Mouse (Mus musculus): ENCODE measurements at regions not wholly inside any gene's neighbourhood (a gene's known extent, or its start where the extent isn't known, plus 50 kb on each side); places are given as distances from the start of the nearest gene placed in this dataset.

DNA sequence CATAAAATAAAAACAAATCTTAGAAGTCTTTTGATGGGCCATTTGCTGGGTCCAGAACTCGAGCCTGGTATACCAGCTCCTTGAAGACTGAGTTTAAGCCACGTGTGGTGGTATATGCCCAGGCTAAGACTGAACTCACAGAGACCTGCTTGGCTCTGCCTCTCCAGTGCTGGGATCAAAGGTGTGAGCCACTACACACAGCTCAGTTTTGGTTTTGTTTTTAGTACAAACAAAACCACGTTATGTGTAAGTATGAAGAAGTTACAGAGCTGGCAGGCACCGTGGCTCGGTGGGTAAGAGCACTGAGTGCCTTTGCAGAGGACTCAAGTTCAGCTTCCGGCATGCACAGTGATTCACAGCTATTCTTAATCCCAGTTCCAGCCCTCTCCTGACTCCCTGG lies 75.6 kb downstream of the Wdr5 start:
- DNase-seq (ENCODE audit: low spot score in 2 of 2), result no peak
- intact Hi-C loops (cut with DNase I), result no loop called here

DNA sequence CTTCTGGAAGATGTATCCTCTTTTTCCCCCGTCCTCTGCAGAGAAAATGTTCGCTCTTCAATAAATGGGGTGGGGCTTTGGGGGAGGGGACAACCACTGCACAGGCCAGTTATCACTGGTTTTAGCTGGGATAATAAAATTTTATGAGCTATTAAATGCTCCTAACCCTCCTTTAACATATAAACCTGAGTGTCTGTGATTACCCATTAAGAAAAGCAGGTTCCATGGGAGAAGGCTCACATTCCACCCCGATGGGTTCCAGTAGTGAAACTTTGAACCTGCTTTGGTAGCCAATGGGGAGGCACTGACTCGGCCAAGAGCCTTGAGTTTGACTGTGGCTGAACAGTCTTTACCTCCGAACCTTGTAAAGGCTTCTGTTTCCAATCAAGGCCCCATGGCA lies 76.7 kb downstream of the Wdr5 start:
- no peak for DNase-seq (ENCODE audit: low spot score in 2 of 2)
- intact Hi-C loops (cut with DNase I), result no loop called here

DNA sequence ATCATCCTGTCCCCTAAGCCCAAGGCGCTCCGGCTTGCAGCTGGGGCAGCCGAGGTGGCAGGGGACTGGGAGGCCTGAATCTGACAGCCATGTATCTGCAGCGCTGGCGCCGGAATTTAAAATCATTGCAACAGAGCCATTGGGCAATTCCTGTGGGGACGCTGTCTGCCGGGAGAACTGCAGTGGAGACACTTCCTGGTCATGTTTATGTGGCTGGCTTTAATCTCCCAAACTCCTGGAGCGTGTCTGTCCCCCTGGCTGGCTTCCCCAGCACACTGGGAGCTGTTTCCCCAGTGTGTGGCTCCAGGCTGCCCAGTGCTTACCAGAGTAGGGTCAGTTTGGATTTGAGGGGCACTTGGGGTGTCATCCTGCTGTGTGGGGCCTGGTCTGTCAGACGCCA lies 78.4 kb downstream of the Wdr5 start:
- no peak for DNase-seq (ENCODE audit: low spot score in 2 of 2)
- intact Hi-C loops (cut with DNase I), result no loop called here

DNA sequence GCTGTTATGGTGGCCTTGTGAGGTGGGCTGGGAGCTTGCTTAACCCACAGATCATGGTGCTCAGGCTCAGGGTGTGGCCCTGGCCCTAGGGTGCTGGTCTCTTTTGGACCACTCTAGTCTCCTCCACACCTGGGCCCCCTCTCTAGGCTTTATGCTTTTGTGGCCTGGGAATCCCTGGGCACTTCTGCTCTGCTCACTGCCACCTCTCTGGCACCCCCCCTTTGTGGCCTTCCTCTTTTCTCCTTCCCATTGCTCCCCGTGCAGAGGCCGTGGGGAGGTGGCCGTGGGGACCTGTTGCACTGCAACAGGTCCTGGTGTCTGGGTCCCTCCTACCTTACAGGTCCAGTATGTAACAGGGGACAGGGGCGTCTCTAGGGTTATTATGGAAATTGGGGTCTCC lies 80.3 kb downstream of the Wdr5 start:
- intact Hi-C loops (cut with DNase I), result no loop called here

DNA sequence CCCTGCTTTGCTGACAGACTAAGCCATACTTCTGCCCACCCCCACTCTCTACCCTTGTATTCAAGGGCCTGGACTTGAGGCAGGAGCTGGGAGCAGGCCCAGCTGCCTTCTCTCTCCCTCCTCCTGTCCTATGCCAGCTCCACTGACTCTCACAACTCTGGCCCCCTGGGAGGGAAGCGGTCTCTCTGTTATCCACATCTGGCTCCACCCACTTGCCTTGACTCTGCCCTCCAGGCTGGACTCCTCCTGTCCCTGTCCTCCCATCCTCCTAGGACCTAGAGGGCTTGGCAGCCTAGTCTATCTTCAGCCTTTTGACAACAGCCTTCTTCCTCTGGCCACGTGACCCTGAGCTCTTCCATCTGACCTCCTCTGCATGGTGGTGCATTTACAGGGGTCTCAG lies 80.0 kb upstream of the Rxra start:
- intact Hi-C loops (cut with DNase I), result no loop called here

More for the DNA sequence above, 80.3 kb downstream of the Wdr5 start:
- no peak for DNase-seq (ENCODE audit: low spot score in 2 of 2)

DNA sequence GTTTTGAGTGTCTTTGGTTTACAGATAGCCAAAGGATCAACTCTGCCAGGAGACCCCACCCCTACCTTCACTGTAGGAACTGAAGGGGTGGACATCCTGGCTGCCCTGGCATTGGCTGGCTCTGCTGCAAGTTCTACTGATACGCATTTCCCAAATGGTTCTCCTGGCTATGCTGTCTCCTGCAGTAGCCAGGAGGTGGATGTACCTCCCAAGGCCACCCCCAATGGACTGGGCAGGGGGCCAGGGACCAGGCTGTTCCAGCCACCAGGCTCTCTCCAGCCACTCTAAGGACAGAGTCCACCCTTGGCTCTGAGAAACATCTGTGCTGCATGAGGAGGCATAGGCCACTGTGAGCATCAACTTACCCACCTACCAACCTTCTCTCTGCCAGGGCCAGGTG lies 79.3 kb upstream of the Rxra start:
- intact Hi-C loops (cut with DNase I), result no loop called here
- no peak for DNase-seq (ENCODE audit: low spot score in 2 of 2)

More for the DNA sequence above, 80.0 kb upstream of the Rxra start:
- no peak for DNase-seq (ENCODE audit: low spot score in 2 of 2)

DNA sequence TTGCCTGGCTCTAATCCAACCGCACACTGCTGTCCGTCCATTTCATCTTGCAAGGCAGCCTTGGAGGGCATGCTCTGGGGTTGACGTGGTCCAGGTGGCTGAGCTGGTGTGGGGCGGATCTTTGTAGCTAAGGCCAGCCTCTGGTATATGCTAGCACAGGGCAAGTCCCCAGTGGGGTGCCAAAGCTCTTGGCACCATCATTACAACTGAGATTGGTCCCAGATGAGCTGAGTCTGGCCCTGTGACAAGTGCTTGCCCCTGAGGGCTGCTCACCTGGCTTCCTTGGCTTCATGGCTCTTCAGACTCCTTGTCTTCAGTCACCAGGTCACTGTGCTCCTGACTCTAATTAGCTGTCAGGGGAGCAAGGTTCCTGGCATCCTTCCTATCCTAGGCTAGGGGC lies 78.3 kb upstream of the Rxra start:
- no peak for DNase-seq (ENCODE audit: low spot score in 2 of 2)
- intact Hi-C loops (cut with DNase I), result no loop called here

DNA sequence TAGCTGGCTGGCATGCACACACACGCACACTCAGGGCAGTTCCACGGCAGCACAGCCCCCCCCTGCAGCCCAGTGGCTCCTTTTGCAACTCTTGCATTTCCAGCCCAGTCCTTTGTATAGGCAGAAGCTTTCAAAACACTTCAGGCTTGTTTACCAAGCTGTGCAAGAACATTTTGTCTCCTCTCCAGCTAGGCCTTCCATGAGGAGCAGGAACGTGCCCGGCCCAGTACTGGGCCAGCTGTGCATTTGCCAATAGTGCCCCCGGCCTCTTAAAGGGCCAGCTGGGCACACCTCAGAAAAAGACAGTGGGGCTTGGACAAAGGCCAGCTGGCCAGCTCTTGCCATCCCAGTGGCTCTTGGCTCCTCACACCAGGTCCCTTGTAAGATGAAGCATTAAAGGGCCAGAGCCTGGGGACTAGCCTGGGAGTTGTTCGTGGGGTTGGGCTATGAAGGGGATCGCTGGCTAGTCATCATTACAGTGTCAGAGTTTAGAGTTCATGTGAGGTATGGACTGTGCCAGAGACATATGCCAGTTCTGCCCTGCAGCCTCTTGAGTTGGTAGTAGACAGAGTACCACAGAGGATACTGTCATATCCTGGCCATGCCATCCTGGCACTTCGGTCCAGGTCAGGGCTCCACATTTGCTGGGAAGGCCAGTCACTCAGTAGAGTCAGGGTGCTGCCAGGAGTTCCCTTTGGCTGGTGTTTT lies 77.0 kb upstream of the Rxra start:
- DNase-seq (ENCODE audit: low spot score in 2 of 2), result peak; percentile 69 to 75
- intact Hi-C loops (cut with DNase I), result no loop called here

DNA sequence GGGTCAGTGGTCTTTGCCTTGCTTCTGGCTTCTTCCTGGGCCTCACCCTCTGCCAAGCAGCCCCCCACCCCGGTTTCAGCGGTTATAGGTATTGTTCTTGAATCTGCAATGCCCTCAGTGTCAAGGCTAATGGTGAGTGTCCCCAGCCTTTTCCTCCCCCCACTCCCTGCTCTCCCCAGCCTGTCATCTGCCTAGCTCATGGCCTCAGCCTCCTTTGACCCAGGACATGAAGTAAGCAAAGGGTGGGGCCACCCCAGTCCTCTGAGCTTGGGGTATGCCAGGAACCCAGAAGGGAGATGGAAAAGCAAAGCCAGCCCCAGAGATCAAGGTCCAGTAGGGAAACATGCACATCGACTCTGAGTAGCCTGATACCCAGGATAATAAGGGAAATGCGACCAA lies 76.5 kb upstream of the Rxra start:
- intact Hi-C loops (cut with DNase I), result loop anchor here (5.0 kb wide), 1 partner anchor 78 kb away; the partner anchor contains the start of gene Rxra
- DNase-seq (ENCODE audit: low spot score in 2 of 2), result no peak

DNA sequence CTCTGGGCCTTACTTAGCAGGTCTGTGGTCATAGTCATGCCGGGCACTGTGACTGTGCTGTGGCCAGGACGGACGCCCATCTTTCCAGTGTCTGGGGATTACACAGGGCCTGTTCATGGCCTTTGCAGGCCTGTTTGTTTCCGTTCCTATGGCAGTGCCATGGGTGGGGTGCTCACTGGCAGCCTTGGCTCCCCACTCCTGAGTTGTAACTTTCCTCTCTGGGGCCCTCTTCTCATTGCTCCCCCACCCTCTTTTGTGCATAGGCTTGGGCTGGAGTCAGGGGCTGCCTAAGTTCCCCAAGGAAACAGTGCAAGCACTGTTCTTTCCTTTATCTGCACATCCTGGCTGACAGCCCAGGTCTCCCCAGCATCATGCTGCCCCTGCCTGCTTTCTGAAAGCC lies 72.9 kb upstream of the Rxra start:
- intact Hi-C loops (cut with DNase I), result loop anchor here (5.0 kb wide), 1 partner anchor 74 kb away; the partner anchor contains the start of gene Rxra
- no peak for DNase-seq (ENCODE audit: low spot score in 2 of 2)

DNA sequence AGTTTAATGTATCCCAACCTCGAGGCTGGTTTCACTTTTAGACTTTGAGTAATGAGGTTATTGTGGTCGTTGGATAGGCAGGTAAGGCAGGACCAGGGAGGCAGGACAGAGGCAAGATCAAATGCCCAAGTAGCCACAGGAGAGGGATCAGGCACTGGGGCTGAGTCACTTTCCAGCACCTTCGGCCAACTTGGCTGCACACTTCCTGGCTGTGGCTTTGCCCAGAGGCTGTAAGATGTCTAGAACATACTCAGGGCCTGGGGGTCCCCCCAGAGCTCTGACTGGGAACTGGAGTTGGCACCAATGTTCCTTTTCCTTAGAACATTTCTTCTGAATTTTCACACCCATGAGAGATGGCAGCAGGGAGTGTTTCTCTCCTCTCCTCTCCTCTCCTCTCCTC lies 71.7 kb upstream of the Rxra start:
- DNase-seq (ENCODE audit: low spot score in 2 of 2), result no peak
- intact Hi-C loops (cut with DNase I), result loop anchor here (5.0 kb wide), 1 partner anchor 73 kb away; the partner anchor contains the start of gene Rxra

DNA sequence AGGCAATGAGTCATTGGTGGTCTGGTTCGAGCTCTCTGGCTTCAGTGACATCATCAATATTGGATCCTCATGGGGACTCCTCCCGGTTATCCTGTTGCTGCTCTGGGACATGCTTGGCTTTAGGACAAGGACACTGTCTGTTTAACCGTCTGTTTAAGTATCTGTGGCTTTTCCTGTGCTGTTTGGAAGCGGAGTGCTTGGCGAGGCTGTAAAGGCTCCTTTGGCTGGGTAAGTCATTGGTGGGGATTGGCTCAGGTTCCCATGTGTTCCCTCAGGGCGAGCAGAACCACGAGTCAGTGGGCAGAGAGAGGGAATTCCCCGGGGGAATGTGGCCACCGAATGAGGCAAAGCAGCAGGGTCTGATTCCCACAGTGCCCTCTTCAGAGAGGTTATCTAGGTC lies 69.4 kb upstream of the Rxra start:
- DNase-seq (ENCODE audit: low spot score in 2 of 2), result no peak
- intact Hi-C loops (cut with DNase I), result no loop called here

DNA sequence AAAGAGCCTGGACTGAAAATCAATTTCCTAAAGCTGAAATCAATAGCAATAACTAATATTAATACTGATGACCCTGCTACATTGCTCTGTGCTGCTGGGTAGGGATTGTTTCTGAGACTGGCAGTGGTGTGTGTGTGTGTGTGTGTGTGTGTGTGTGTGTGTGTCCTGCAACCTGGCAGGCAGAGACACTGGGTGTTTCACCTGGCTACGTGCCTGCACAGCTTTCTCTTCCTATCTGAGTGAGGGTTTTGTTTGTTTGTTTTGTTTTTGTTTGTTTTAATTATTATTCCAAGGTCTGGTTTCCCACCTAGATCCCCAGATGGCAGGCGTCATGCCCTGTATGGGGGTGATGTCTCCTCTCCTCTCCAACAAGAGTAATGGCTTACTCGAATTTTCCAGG lies 54.5 kb upstream of the Rxra start:
- intact Hi-C loops (cut with DNase I), result no loop called here
- no peak for DNase-seq (ENCODE audit: low spot score in 2 of 2)

DNA sequence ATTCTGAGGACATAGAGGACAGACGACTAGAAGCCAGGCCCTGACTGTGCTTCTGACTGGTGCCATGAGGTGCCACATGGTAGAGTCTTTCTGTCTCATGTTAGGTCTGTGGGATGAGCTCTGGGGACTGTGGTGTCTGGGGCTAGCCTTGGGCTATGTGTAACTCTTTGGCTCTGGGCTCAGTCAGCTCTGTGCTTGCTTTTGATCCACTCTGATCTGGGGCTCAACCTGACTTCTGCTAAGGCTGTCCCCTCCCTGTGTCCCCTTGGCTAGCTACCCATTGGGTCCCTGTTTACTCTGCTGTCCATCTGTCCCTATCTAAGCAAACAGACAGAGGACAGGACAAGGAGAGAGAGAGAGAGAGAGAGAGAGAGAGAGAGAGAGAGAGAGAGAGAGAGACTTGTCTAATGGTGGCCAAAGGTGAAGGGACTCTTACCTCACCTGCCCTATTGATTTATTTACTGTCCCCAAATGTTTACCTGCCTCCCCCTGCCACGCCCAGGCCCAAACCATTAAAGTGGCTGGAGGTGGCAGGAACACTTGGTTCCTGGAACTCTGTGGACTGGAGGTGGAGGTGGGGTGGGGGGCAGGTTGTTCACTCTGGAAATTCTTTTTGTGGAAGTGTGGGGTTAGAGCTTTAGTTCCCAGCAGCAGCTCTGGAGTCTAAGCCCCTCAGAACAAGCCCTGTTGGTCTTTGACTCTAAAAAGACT lies 51.4 kb upstream of the Rxra start:
- no peak for DNase-seq (ENCODE audit: low spot score in 2 of 2)
- intact Hi-C loops (cut with DNase I), result no loop called here

All from left cerebral cortex, postnatal 14 days (tissue).